Mouse (Mus musculus) CH12.LX (cell line): ENCODE data around the gene Nipsnap2. TPM values are rescaled to one million over a fixed set of nuclear protein-coding genes. Genes with fewer than 3 reads are reported as not detected.

ENCODE experiments used
- DNase-seq: peaks from one replicate; pipeline ENCODE4 v3.0.0-alpha.2; 2013; ENCODE audit errors: extremely low read depth
- H3K27ac ChIP-seq: 2 replicates; pipeline ENCODE4 v1.5.1; 2012; ENCODE audit warnings: low read depth, mild to moderate bottlenecking, control low read depth, moderate library complexity; ENCODE audit not compliant: insufficient read depth
- H3K27me3 ChIP-seq: replicated peaks from 2 replicates; pipeline ENCODE3; 2012; ENCODE audit warnings: inconsistent platforms
- H3K36me3 ChIP-seq, 2 experiments: replicated peaks in 1 of 2; 2 replicates each; pipeline versions ENCODE3 to v1.6.1; 2012; ENCODE audit warnings: inconsistent platforms in 1 of 2, low read length in 1 of 2, mild to moderate bottlenecking in 1 of 2, mixed read lengths in 1 of 2, moderate library complexity in 1 of 2; ENCODE audit not compliant: control insufficient read depth in 1 of 2, insufficient read depth in 1 of 2
- H3K4me1 ChIP-seq, 2 experiments: 2 replicates each; pipeline ENCODE4 v1.6.1; 2012; ENCODE audit warnings: inconsistent platforms in 1 of 2, moderate library complexity in 1 of 2; ENCODE audit not compliant: insufficient read depth in 2 of 2, control insufficient read depth in 1 of 2
- H3K4me2 ChIP-seq: 2 replicates; pipeline ENCODE4 v1.6.1; 2012; ENCODE audit warnings: low read depth, mild to moderate bottlenecking, control low read depth; ENCODE audit not compliant: poor library complexity, insufficient read depth, severe bottlenecking
- H3K4me3 ChIP-seq, 3 experiments: fragments of 150-350 bp in 1 of 3; sonication (generic) in 1 of 3; replicated peaks in 1 of 3; 2 replicates each; pipeline versions ENCODE3 to v1.5.1; 2011 to 2012; ENCODE audit warnings: low read depth in 2 of 3, low read length in 2 of 3, mild to moderate bottlenecking in 2 of 3, moderate library complexity in 2 of 3, control low read depth in 1 of 3, improper control_type of control experiment in 1 of 3, inconsistent platforms in 1 of 3, mixed read lengths in 1 of 3; ENCODE audit not compliant: poor library complexity in 1 of 3
- H3K79me2 ChIP-seq: replicated peaks from 2 replicates; pipeline ENCODE4 v1.6.1; 2012; ENCODE audit warnings: mild to moderate bottlenecking, moderate library complexity; ENCODE audit not compliant: control insufficient read depth, poor library complexity, insufficient read depth, severe bottlenecking; ENCODE audit errors: extremely low read depth
- H3K9ac ChIP-seq: 2 replicates; pipeline ENCODE4 v1.6.1; 2012; ENCODE audit warnings: low read depth, mild to moderate bottlenecking, control low read depth, moderate library complexity; ENCODE audit not compliant: insufficient read depth
- H3K9me3 ChIP-seq: replicated peaks from 2 replicates; pipeline ENCODE3; 2012; ENCODE audit warnings: low read length, inconsistent platforms, mixed read lengths
- CHD1 ChIP-seq: IDR thresholded peaks from 2 replicates; pipeline ENCODE4 v1.6.1; 2012; ENCODE audit warnings: low read depth, low read length, improper control_type of control experiment, inconsistent platforms
- CHD2 ChIP-seq: IDR thresholded peaks from 2 replicates; pipeline ENCODE4 v1.6.1; 2011; ENCODE audit warnings: low read length, improper control_type of control experiment
- CTCF ChIP-seq, 2 experiments: IDR thresholded peaks in 1 of 2; conservative IDR thresholded peaks in 1 of 2; 2 replicates each; pipeline ENCODE4 v1.5.1; 2011 to 2012; ENCODE audit warnings: low read depth in 2 of 2, low read length in 2 of 2, improper control_type of control experiment in 1 of 2, inconsistent platforms in 1 of 2, mild to moderate bottlenecking in 1 of 2, moderate library complexity in 1 of 2
- E2F4 ChIP-seq: IDR thresholded peaks from 2 replicates; pipeline ENCODE4 v1.6.1; 2011; ENCODE audit warnings: low read depth, low read length, improper control_type of control experiment; ENCODE audit not compliant: insufficient replicate concordance
- TCF12 ChIP-seq: IDR thresholded peaks from 2 replicates; pipeline ENCODE4 v1.6.1; 2014; ENCODE audit warnings: low read depth, mild to moderate bottlenecking, inconsistent platforms, low read length, improper control_type of control experiment
- dilution Hi-C: fragments of 300-500 bp; cut with MboI; formaldehyde crosslinking; loops from 2 replicates; pipeline ENCODE4 v1.14.3; 2020; ENCODE audit warnings: low sequenced_read_pairs; ENCODE audit not compliant: extremely low pct_unique_long_range_greater_than_20kb, extremely low pct_ligation_motif_present
- in situ Hi-C: fragments of 300-500 bp; cut with MboI; formaldehyde crosslinking; loops from 3 replicates; pipeline ENCODE4 v1.14.3; 2019; ENCODE audit warnings: low sequenced_read_pairs, low pct_ligation_motif_present, low pct_unique_long_range_greater_than_20kb, mixed read lengths
- polyA plus RNA-seq: library from polyadenylated mRNA; unstranded; fragments of >175 nt; gene quantifications from 2 replicates; pipeline ENCODE4 v1.2.1, GENCODE M21; 2012; ENCODE audit warnings: low read depth; ENCODE audit not compliant: insufficient read length
- total RNA-seq, 2 experiments: library from RNA; depleted of rRNA; stranded (reverse); fragments of 300-350 nt in 1 of 2; fragments of >200 nt in 1 of 2; gene quantifications; 2 replicates each; pipeline ENCODE4 v1.2.3; 2012 to 2014

The Nipsnap2 gene
- total and polyA plus RNA-seq, 3 experiments = 18.3 to 30.4 (median 24.8) TPM

GRCm38 (mm10) chr5:129717016-129717415 lies 7.8 kb upstream of the Nipsnap2 start:
- Histone ChIP-seq H3K36me3 (peaks cover 31 to 42% of the 10 kb centered on the region in 2 experiments), H3K9me3 (peaks cover 2% of the 10 kb centered on the region), H3K4me3 (no peak overlapping the region), H3K9ac (no peak overlapping the region), H3K79me2 (peaks cover 9% of the 10 kb centered on the region; the same call in 1 of the 2 replicates), H3K4me2 (no peak overlapping the region), H3K4me1 (peaks cover 0 to 13% of the 10 kb centered on the region in 2 experiments; a peak in 3 of 4 replicates), H3K27ac (no peak overlapping the region), H3K27me3 (peaks cover 12% of the 10 kb centered on the region)
- TF ChIP-seq CTCF (conservative IDR thresholded peaks at IDR 0.05 in 1 of 2, IDR thresholded peaks at IDR 0.05 in 1 of 2; ENCODE audit: low read depth in 2 of 2, low read length in 2 of 2) = peak in 1 of 2 experiments; percentile 11; a peak in 1 of 4 replicates
- no peak for TF ChIP-seq CHD2
- TF ChIP-seq TCF12 = no peak
- dilution Hi-C loops (no loop called here), in situ Hi-C loops (no loop called here)
- peak; percentile 20 for DNase-seq

GRCm38 (mm10) chr5:129720176-129720575 lies 4.7 kb upstream of the Nipsnap2 start:
- Histone ChIP-seq H3K27me3 (no peaks in the 10 kb centered on the region), H3K27ac (no peak overlapping the region), H3K36me3 (peaks cover 31 to 42% of the 10 kb centered on the region in 2 experiments), H3K4me2 (no peak overlapping the region), H3K9me3 (peaks cover 2% of the 10 kb centered on the region), H3K79me2 (peaks cover 9% of the 10 kb centered on the region; the same call in 1 of the 2 replicates), H3K9ac (no peak overlapping the region), H3K4me1 (peaks cover 0 to 20% of the 10 kb centered on the region in 2 experiments; a peak in 3 of 4 replicates), H3K4me3 (no peak overlapping the region)
- peak; percentile 10 to 14; a peak in 1 of 4 replicates for TF ChIP-seq CTCF (conservative IDR thresholded peaks at IDR 0.05 in 1 of 2, IDR thresholded peaks at IDR 0.05 in 1 of 2; ENCODE audit: low read depth in 2 of 2, low read length in 2 of 2)
- no peak for TF ChIP-seq E2F4
- in situ Hi-C loops (no loop called here), dilution Hi-C loops (no loop called here)
- no peak for DNase-seq

GRCm38 (mm10) chr5:129724268-129724667 lies 595 bp upstream of the Nipsnap2 start:
- peak overlapping the region; percentile 69 for H3K9ac ChIP-seq
- peaks cover 4 to 18% of the 10 kb centered on the region in 2 experiments; a peak in 3 of 4 replicates for H3K4me1 ChIP-seq
- no peak for TF ChIP-seq TCF12
- TF ChIP-seq CHD1 = 0 out of 2 replicates have a peak, but pooled peaks have one; percentile 15
- no peak overlapping the region for H3K27ac ChIP-seq
- DNase-seq = no peak
- H3K27me3 ChIP-seq = no peaks in the 10 kb centered on the region
- peaks cover 5 to 18% of the 10 kb centered on the region in 2 experiments for H3K36me3 ChIP-seq
- dilution Hi-C loops = no loop called here
- H3K4me3 ChIP-seq = peak overlapping the region; percentile 43 to 76 (median 68)
- peak overlapping the region; percentile 49 for H3K4me2 ChIP-seq
- peaks cover 2% of the 10 kb centered on the region for H3K9me3 ChIP-seq
- in situ Hi-C loops = no loop called here
- H3K79me2 ChIP-seq = peaks cover 5% of the 10 kb centered on the region; the same call in 1 of the 2 replicates
